Mouse (Mus musculus): ENCODE results near the gene Cd247.

The Cd247 gene

DNA sequence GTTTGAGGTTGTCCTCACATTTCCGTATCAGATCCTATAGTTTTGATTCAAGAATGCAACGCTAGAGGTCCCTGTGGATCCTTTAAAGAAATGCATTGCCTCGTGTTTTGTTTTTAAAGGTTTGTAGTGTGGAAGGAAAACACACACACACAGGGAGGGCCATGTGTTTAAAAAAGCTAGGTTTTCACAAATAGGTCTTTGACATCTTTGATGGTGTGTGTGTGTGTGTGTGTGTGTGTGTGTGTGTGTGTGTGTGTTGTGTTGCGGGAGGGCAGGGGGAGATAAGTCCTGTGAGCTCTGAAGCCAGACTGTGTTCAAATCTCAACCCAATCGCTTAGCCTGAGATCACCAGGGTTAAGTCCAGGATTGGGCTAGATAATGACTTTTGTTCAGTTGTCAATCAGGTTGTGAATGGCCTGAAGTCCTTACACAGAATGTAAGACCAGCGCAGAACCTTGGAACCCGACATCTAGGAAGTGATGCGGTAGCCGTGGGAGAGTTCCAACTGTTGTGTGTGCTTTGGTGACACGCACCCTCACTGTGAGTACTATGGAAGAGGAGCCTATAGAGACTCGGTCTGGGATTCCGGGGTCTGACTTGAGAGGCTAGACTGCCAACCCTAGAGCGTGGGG is 8.4 kb upstream of the Cd247 start:
- no peak for DNase-seq

DNA sequence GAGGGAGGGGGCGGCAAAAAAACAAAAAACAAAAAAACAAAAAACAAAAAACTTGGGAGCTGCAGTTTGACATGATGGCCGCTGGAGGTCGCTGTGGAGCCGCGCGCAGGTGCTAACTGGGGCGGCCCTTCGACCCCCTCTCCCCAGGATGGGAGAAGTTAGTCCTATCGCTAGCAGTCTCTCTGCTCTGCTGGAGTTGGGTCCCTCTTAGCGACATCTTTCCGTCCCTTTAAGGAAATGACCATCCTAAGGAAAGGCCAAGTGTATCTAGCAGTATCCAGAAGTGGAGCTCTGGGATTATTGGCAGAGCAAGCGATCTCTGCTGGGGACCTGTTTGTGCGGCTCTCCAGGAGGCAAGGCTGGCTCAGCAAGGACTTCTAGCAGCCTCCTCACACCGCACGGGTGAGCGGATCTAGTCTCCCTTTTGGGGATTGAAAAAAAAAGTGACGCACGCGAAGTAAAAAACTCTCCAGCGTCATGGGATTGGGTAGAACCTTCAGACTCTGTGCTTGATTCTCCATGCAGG is 7.8 kb upstream of the Cd247 start:
- peak in 1 of 2 experiments; percentile 47 for DNase-seq

DNA sequence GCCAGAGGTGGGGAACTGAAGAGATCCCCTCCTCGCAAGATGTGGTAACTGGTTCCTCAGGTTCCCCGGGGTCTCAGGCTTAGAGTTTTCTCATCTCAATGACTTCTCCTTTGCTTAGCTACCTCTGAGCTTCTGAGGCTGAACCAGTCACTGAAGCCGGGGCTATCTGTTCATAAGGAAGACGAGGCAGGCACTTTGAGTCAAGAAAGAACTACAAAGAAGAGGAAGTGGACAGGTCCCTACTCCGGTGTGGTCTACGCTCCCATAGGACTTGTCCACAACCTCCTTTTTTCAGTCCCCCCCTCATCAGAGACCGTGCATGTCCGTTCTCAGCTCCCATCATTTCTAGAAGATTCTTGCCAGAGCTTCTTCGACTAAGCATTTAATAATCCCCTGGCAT is 7.1 kb upstream of the Cd247 start:
- DNase-seq, result no peak

- no peak for DNase-seq
Measured at GRCm38 (mm10) chr1:165781911-165782310, 6.6 kb upstream of the Cd247 start.

- no peak for DNase-seq
Measured at GRCm38 (mm10) chr1:165786296-165786695, 2.2 kb upstream of the Cd247 start.

GRCm38 (mm10) chr1:165789066-165789660 is 682 bp downstream of the Cd247 start:
- no peak for DNase-seq

DNA sequence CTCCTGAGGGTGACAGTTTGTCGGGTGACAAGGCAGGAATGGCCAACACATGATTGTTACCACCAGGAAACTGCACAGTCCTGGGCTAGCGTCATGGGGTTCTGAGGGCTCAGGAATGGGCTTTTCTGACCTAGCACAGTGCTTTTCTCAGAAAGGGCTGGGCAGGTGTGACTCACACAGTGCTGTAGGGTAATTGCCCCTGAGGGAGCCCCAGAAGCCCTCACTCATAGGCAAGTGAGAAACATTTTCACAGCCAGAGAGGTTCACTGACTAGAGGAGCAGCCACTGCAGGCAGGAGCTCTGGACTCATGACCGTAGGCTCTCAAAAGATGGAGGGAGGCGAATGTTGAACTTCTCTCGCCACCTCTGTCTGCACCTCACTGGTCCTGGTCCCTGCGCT is 1.5 kb downstream of the Cd247 start:
- DNase-seq, result no peak

- no peak for DNase-seq
Measured at GRCm38 (mm10) chr1:165790461-165791210, 2.2 kb downstream of the Cd247 start.

GRCm38 (mm10) chr1:165791411-165791810 is 2.9 kb downstream of the Cd247 start:
- no peak for DNase-seq

DNA sequence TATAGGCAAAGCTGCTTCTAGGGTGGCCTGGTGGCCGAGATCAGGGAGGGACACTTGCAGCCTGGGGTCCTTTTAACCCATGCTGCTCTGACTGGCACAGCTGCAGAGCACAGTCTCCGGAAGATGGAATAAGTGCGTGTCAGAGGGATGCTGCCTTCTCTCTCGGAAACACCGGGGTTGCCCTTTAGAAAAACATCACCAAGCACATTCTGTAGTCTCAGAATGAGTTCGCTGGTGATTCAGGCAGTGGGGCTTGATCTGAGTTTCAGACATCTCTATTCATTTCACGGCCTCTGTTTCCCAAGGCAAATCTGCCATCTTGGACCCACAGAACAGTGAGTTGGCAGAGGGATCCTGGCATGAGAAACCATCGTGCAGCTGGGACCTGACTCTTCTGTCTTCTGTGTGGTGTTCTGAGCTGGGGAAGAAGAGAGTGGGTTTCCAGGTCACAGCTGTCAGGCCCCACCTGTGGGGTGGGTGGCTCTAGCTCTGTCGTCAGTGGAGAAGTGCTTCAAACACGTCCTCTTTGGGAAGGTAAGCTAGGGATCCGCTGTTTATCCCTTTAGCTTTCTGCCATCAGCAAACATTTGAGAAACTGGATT is 13.3 kb downstream of the Cd247 start:
- DNase-seq, result no peak

DNA sequence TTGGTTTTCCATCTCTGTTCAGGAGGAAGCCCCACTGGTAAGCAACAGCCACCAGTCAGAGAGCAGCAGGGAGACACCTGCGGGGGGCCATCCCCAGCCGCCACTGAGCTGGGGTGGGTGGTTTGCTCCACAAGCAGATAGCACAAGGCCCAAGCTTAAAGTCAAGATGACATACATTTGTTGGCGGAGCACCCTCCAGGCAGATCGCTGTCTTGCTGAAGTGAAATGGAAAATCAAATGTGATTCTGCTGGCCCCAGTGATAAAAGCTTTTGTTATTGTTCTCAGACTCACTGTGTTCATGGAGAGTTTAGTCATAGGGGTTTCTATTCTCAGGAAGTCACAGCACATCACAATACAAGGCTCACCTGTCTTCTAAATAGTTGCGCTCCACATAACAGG is 14.6 kb downstream of the Cd247 start:
- DNase-seq, result no peak

DNA sequence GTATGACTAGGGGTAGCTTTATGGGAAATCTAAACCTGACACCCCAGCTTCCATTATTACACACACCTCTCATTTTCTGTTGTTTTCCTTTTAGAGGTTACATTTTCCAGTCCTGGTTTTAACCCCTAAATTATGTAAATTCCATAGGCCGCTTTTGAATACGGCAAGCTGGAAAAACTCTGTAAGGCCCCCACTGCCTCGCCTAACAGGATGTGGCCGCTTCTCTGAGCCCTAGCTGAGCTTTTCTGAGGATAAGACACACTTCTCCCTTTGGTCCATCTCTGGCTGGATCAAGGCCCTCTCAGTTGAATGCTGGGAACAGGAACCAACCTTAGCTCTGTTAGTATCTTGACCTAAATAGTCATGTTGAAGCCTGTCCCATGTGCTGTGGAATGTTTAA is 15.7 kb downstream of the Cd247 start:
- DNase-seq, result no peak

DNA sequence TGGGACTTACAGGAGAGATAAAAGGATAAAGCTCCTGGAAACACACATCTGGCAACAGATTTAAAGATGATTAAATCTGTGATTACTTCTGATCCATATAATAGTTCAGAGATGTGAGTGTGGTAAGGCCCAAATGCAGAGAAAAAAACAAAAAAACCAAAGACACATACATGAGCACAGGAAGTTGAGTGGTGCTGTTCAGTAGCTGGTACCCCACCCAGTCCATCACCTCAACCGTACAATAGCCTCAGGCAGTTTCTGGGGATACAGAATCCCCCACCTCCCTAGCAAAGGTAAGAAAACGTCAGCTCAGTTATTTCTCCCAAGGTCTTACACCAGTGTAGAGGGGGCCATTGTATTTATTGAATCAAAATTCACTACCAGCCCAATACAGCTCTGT is 22.2 kb downstream of the Cd247 start:
- DNase-seq, result no peak

DNA sequence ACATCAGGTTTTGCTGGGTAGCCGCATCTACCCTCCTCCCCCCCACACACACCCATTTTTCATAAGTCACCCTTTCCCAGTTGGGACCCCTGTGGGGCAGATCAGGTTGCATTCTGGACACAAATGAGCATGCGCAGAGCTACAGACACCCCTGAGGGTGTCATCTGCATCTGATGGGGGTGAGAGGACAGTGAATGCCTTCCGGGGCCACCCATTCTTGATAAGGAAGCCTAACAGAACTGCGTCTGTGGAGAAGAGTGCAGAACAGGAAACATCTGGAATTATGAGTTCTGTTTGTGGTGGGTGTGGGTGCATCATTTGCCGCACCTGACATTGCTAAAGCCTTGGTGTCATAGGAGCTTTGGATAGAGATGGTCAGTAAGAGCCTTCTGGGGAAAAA is 22.7 kb downstream of the Cd247 start:
- DNase-seq, result no peak

DNA sequence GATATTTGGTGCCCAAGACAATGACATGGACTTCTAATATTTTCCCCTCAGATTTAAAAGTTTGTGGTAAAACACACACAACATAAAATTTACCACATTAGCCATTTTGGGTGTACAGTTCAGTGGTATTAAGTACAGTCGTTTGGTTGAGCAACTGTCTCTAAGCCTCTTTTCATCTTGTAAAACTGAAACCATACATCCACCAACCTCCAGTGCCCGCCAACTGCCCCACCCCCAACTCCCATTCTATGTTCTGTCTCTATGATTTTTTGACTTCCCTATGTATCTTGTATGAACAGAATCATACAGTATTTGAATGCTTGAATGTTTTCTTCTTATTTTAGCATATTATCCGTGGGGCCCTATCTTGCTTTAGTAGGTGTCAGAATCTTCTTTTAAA is 24.3 kb downstream of the Cd247 start:
- DNase-seq, result no peak

DNA sequence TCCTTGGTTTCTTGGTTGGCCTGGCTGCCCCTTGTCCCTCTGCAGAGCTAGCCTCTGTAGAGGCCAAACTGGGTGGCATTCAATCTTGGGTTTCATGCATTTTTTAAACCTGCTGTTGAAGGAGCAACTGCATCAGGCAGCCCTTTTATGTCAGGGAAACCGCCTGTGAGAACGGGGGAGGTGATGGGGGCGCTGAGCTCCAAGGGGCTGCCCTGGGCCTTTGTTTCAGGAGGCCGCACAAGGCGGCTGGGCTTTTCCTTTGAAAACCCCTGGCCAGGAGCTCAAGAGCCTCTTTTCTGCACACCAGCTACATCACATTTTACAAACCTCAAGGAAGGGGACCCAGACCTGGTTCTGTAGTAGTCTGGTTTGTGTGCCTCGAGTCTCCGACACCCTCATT is 25.6 kb downstream of the Cd247 start:
- no peak for DNase-seq

GRCm38 (mm10) chr1:165814521-165815278 is 26.2 kb downstream of the Cd247 start:
- DNase-seq, result no peak

DNA sequence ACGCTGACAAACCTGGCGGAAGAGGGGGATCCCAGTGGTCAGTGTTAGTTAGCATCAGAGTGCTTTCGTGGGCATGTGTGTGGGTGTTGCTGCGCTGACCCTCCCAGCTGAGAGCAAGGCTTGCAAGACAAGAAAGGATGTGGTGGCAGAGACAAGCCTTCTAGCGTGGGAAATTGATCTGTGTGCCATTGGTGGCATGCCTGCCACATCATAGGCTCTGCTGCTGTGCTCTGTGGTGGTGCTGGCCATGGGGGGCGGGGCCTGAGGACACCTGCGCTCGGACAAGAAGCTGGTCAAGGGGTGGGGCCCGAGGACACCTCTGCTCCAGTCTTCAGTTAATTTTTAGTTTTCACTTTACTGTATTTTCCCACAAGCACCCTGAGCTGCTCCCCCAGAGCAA is 27.9 kb downstream of the Cd247 start:
- DNase-seq, result no peak

DNA sequence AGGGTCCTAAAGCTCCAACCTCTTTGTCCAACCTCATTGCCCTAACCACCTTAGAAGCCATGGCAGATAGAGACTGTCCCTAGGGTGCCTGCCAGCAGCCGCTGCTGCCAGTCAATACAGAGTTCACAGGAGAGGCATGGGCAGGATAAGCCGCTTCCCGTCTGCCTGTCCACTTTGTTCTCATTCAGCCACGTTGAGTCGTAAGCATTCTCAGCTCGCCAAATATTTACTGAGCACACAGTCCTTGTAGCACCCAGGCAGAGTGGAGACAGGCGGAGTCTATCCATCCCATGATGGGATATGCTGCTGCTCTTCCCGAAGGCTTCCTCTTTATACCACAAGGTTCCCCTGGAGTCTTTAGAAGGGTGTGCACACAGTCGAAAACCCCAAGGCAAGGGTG is 28.8 kb downstream of the Cd247 start:
- DNase-seq, result no peak

DNA sequence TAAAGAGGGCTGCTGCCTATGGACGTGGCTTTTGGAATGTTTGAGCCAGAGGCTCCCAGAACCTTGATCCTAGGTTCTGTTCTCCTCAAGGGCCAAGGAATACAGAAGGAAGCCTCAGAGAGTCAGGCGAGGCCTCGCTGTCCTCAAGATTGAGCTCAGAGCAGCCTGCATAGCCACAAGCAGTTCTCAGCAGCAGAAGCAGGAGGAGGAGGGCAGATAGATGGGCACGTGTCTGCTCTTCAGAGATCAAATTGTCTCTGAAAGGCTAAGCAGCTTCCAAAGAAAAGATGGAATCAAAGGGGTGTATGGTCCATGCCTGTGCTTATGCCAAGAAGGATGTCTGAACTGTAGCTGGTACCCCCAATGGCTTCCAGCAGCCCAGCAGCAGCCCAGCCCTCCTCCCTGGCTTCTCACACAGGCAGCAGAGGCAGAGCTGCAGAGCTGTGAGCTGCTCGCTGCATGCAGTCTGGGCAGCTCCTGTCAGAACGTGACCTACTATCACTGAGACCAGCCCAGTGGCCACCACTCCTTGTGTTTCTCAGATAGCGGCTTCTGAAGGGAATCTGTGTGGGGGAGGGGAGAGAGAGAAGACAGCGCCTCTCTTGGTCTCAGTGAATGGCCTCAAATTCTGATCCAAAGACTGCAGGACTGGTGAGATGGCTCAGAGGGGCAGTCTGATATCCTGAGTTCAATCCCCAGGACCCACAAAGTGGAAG is 29.8 kb downstream of the Cd247 start:
- no peak for DNase-seq

DNA sequence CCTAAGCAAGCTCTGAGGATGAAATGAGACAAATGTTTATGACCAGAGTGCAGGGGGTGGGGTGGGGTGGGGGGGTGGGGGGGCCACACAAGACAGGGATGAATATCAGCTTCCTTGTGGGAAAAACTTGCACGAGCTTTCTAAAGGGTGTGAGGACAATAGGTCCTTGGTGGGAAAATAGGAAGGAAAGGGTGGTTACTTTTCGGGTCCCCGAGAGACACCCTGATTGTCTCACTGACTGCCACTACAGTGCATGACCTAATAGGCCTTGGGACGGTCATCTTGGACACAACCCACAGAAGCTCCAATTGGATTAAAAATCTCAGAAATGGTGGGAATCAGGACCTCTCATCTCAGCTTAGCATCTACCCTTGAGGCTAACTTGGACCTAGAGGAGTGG is 30.7 kb downstream of the Cd247 start:
- no peak for DNase-seq

- no peak for DNase-seq
Measured at GRCm38 (mm10) chr1:165822031-165822430, 33.5 kb downstream of the Cd247 start.
